Mouse (Mus musculus): ENCODE data around the gene Maco1.

DNA sequence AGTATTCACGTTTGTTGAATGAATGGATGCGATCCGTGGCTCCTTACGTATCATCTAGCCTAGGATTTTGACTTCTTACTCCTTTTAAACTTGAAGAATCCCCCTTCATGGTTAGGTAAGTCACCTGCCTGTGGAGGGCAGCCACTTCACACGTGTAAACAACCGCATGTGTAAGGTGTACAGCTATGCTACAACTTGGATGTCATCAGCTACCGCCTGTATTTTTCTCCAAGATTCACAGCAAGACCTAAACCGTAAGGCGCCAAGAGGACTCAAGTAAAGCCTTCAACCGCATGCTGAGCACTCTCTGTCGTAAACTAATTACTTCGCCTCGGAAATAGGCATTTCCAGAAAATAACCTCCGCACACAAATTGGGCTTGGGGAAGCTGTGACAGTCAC is 1.3 kb downstream of the Maco1 start:
- TF ChIP-seq POLR2A (IDR thresholded peaks at IDR 0.05; ENCODE audit: low read depth, low read length) (no peak), CTCF (IDR thresholded peaks at IDR 0.05; ENCODE audit: extremely low read depth, insufficient read length, insufficient replicate concordance, low read depth, low read length) (no peak)
